Mouse (Mus musculus): Measurements from ENCODE around the gene Dock2. TPM values are rescaled to one million over a fixed set of nuclear protein-coding genes. Genes with fewer than 3 reads are reported as not detected.

Gene Dock2
- total and polyA plus RNA-seq, 2 experiments from 2014 or later: 1.0 to 1.4 TPM

- H3K27ac ChIP-seq: no peak overlapping the region
- ATAC-seq (no peak), DNase-seq (ENCODE audit: low spot score) (no peak)
- WGBS: 59% methylated on average over 1 of the region's 1 CpGs
- no peaks in the 10 kb centered on the region for H3K4me1 ChIP-seq (ENCODE audit: insufficient read depth, low read length)
- no peak overlapping the region for H3K4me2 ChIP-seq (ENCODE audit: low read depth, low read length)
- H3K27me3 ChIP-seq (ENCODE audit: insufficient read depth, low read length): no peaks in the 10 kb centered on the region
- no peaks in the 10 kb centered on the region for H3K9me3 ChIP-seq (ENCODE audit: low read length)
- H3K4me3 ChIP-seq (ENCODE audit: low read length): no peak overlapping the region
- no peaks in the 10 kb centered on the region for H3K36me3 ChIP-seq (ENCODE audit: insufficient read depth, low read length)
- H3K9ac ChIP-seq (replicated peaks; ENCODE audit: low read length): no peak overlapping the region
- no peak for TF ChIP-seq CTCF (IDR thresholded peaks at IDR 0.05; ENCODE audit: low read depth)
These were observed 519.6 kb downstream of the Dock2 start for GRCm38 (mm10) chr11:34264099-34264498.

DNA sequence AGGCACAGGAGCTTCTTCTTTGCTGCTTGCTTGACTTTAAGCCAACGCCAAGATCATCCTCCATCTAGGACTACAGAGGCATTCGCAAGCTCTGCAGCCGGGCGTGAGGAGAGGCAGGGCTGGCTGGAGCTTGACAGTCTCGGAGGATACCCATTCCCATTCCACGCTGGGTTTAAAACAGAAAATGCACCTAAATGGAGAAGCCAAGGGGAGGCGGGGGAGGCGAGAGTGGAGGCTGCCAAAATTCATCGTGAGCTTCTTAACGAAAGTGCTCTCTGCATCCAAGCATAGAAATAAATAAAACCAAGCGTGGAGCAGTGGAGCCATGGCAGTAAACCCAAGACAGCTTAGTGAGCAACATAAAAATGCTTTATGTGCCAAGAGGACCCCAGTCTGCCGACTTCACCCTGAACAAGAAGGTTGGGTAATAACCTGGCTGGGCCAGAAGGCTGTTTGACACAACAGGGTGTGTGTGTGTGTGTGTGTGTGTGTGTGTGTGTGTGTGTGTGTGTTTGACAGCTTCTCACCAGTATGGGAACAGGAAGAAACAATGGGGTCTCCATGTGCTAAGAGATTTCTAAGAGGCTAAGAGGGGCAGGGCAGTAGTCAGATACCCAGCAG lies 524.7 kb downstream of the Dock2 start:
- Histone ChIP-seq H3K27me3 (ENCODE audit: insufficient read depth, low read length) (no peaks in the 10 kb centered on the region), H3K4me2 (ENCODE audit: low read depth, low read length) (no peak overlapping the region), H3K4me1 (ENCODE audit: insufficient read depth, low read length) (no peaks in the 10 kb centered on the region), H3K36me3 (ENCODE audit: insufficient read depth, low read length) (no peaks in the 10 kb centered on the region), H3K9me3 (ENCODE audit: low read length) (no peaks in the 10 kb centered on the region), H3K4me3 (ENCODE audit: low read length) (no peak overlapping the region), H3K9ac (replicated peaks; ENCODE audit: low read length) (no peak overlapping the region), H3K27ac (no peak overlapping the region)
- DNase-seq (ENCODE audit: low spot score): no peak
- 79% methylated on average over 12 of the region's 12 CpGs for WGBS
- no peak for TF ChIP-seq CTCF (IDR thresholded peaks at IDR 0.05; ENCODE audit: low read depth)
- ATAC-seq: no peak

DNA sequence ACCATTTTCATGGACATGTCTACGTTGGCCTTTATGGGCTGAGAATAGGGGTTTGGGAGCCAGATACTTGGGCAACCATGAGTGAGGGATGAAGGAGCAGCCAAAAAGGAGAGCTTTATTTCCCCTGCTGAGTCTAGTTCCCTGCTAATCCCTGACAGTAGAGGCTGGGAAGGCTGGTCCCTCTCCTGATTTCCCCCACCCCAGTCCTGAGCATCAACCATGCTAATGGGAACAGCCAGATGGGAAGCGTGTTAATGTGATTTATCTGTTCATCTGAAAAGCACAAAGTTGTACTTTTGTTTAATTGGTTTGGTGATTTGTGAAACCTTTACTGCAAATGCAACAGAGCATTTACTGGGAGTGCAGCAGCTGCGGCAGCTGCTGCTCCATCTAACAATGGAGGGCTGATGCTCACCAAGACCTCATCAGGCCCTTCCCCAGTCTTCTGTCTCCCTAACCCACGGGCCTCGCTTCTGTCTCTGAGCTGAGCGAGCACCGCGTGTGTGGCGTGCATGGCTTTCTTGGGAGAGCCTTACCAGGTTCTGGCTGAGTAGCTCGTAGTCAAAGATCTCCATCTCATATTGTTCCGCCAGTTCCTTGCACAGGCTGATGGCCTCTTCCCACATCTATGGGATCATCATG lies 526.0 kb downstream of the Dock2 start:
- ATAC-seq: no peak
- no peak overlapping the region for H3K4me3 ChIP-seq (ENCODE audit: low read length)
- no peaks in the 10 kb centered on the region for H3K27me3 ChIP-seq (ENCODE audit: insufficient read depth, low read length)
- H3K4me2 ChIP-seq (ENCODE audit: low read depth, low read length): no peak overlapping the region
- no peak overlapping the region for H3K9ac ChIP-seq (replicated peaks; ENCODE audit: low read length)
- 82% methylated on average over 11 of the region's 11 CpGs for WGBS
- H3K36me3 ChIP-seq (ENCODE audit: insufficient read depth, low read length): no peaks in the 10 kb centered on the region
- H3K27ac ChIP-seq: no peak overlapping the region
- H3K9me3 ChIP-seq (ENCODE audit: low read length): no peaks in the 10 kb centered on the region
- no peaks in the 10 kb centered on the region for H3K4me1 ChIP-seq (ENCODE audit: insufficient read depth, low read length)
- TF ChIP-seq CTCF (IDR thresholded peaks at IDR 0.05; ENCODE audit: low read depth): no peak
- no peak for DNase-seq (ENCODE audit: low spot score)

DNA sequence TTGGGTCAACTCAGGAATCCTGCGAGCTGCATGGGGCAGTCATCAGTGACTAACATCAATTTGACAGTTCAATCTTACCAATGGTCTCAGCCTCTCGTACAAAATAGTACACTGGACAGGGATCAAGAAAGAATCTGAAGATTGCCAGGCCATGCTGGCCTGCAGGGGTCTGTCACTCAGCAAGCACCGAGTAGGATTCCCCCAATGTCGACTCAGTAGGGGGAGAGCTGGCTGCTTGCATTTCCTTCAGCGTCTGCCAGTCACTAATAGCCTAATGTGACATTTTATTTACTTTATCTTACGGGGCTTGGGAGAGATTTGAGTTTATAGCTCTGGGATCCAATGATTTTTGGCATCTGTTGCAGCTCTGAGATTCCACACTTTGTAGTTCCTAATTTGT lies 540.7 kb downstream of the Dock2 start:
- no peak overlapping the region for H3K4me2 ChIP-seq (ENCODE audit: low read depth, low read length)
- no peaks in the 10 kb centered on the region for H3K9me3 ChIP-seq (ENCODE audit: low read length)
- no peaks in the 10 kb centered on the region for H3K36me3 ChIP-seq (ENCODE audit: insufficient read depth, low read length)
- no peak overlapping the region for H3K9ac ChIP-seq (replicated peaks; ENCODE audit: low read length)
- ATAC-seq (no peak), DNase-seq (ENCODE audit: low spot score) (no peak)
- no peaks in the 10 kb centered on the region for H3K4me1 ChIP-seq (ENCODE audit: insufficient read depth, low read length)
- 38% methylated on average over 6 of the region's 6 CpGs for WGBS
- H3K4me3 ChIP-seq (ENCODE audit: low read length): no peak overlapping the region
- no peak for TF ChIP-seq CTCF (IDR thresholded peaks at IDR 0.05; ENCODE audit: low read depth)
- H3K27me3 ChIP-seq (ENCODE audit: insufficient read depth, low read length): no peaks in the 10 kb centered on the region
- H3K27ac ChIP-seq: no peak overlapping the region

DNA sequence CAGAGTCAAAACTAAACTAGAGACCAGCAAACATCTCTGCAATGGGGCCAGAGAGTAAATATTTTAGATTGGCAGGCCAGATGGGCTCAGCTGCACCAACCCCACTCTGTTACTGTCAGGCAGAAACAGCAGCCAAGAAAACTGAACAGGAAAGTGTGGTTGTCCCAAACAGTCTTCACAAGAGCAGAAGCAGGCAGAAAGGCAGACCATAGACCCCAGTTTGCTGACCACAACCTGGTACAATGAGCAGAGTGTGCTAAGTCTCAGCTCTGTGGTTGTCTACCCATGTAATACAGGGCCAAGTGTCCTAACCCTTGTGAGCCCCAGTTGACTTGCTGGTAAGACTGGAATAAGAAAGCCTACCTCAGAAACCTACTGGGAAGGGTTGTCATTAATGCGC lies 543.4 kb downstream of the Dock2 start:
- H3K4me2 ChIP-seq (ENCODE audit: low read depth, low read length): no peak overlapping the region

DNA sequence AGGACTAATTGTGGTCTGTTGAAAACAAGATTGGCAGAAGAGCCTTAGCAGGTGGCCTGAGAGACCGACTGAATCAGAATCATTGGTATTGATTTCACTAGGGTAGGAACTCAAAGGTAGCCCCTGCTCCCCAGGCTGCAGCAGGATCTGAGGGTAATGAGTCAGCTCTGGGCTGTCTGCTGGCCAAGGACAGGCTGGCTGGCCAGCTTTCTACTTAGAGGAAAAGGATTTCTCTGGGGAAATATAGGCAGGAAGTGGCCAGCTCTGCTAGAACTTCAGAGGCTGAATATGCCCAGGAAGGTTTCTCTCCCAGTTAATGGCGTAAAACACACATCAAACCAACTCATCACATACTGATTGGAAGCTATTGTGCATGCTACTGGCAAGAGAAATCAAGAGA lies 544.0 kb downstream of the Dock2 start:
- H3K27ac ChIP-seq: no peak overlapping the region
- H3K9ac ChIP-seq (replicated peaks; ENCODE audit: low read length): no peak overlapping the region
- no peaks in the 10 kb centered on the region for H3K27me3 ChIP-seq (ENCODE audit: insufficient read depth, low read length)
- H3K4me3 ChIP-seq (ENCODE audit: low read length): no peak overlapping the region
- DNase-seq (ENCODE audit: low spot score) (no peak), ATAC-seq (no peak)
- no peaks in the 10 kb centered on the region for H3K9me3 ChIP-seq (ENCODE audit: low read length)
- H3K4me2 ChIP-seq (ENCODE audit: low read depth, low read length): no peak overlapping the region
- WGBS: 83% methylated on average over 2 of the region's 2 CpGs
- no peak for TF ChIP-seq CTCF (IDR thresholded peaks at IDR 0.05; ENCODE audit: low read depth)
- no peaks in the 10 kb centered on the region for H3K4me1 ChIP-seq (ENCODE audit: insufficient read depth, low read length)
- H3K36me3 ChIP-seq (ENCODE audit: insufficient read depth, low read length): no peaks in the 10 kb centered on the region

More for the DNA sequence above, 543.4 kb downstream of the Dock2 start:
- ATAC-seq (no peak), DNase-seq (ENCODE audit: low spot score) (no peak)
- WGBS: 98% methylated on average over 1 of the region's 1 CpGs
- H3K4me1 ChIP-seq (ENCODE audit: insufficient read depth, low read length): no peaks in the 10 kb centered on the region
- no peak for TF ChIP-seq CTCF (IDR thresholded peaks at IDR 0.05; ENCODE audit: low read depth)
- no peak overlapping the region for H3K27ac ChIP-seq
- no peak overlapping the region for H3K9ac ChIP-seq (replicated peaks; ENCODE audit: low read length)
- H3K27me3 ChIP-seq (ENCODE audit: insufficient read depth, low read length): no peaks in the 10 kb centered on the region
- no peaks in the 10 kb centered on the region for H3K9me3 ChIP-seq (ENCODE audit: low read length)
- no peak overlapping the region for H3K4me3 ChIP-seq (ENCODE audit: low read length)
- H3K36me3 ChIP-seq (ENCODE audit: insufficient read depth, low read length): no peaks in the 10 kb centered on the region

GRCm38 (mm10) chr11:34236885-34237284 lies 546.8 kb downstream of the Dock2 start:
- ATAC-seq (no peak), DNase-seq (ENCODE audit: low spot score) (no peak)
- Histone ChIP-seq H3K27me3 (ENCODE audit: insufficient read depth, low read length) (no peaks in the 10 kb centered on the region), H3K9ac (replicated peaks; ENCODE audit: low read length) (no peak overlapping the region), H3K4me3 (ENCODE audit: low read length) (no peak overlapping the region), H3K4me1 (ENCODE audit: insufficient read depth, low read length) (no peaks in the 10 kb centered on the region), H3K36me3 (ENCODE audit: insufficient read depth, low read length) (no peaks in the 10 kb centered on the region), H3K27ac (no peak overlapping the region), H3K9me3 (ENCODE audit: low read length) (no peaks in the 10 kb centered on the region), H3K4me2 (ENCODE audit: low read depth, low read length) (no peak overlapping the region)
- 83% methylated on average over 6 of the region's 6 CpGs for WGBS
- TF ChIP-seq CTCF (IDR thresholded peaks at IDR 0.05; ENCODE audit: low read depth): no peak

All from hindbrain, postnatal 0 days (tissue).